Mouse (Mus musculus) liver, embryonic 15.5 days (tissue): ENCODE results near the gene Syngr2. TPM values are rescaled to one million over a fixed set of nuclear protein-coding genes. Genes with fewer than 3 reads are reported as not detected.

ENCODE experiments used
- polyA plus RNA-seq: library from polyadenylated mRNA; unstranded; fragments of >200 nt; fragmentation: Nextera tagmentation; extraction: Ambion mirVana; gene quantifications from 2 replicates; pipeline ENCODE4 v1.2.1, GENCODE M21; 2015

The Syngr2 gene
- polyA plus RNA-seq, 1 experiment from 2014 or later, result 49.2 TPM

Other genes starting within 250 kb of the Syngr2 start
- 2.4 and 3.0 TPM in 2 replicates for gene Tnrc6c, start 155.4 kb upstream of the Syngr2 start, polyA plus RNA-seq
- gene Tmc8, start 27.6 kb upstream of the Syngr2 start, polyA plus RNA-seq, result 15.0 and 20.4 TPM in 2 replicates
- 51.0 and 57.8 TPM in 2 replicates for gene Tmc6, start 27.5 kb upstream of the Syngr2 start, polyA plus RNA-seq
- 90.0 and 95.8 TPM in 2 replicates for gene 6030468B19Rik, start 12.0 kb upstream of the Syngr2 start, polyA plus RNA-seq
- gene Gm20708, start within 50 bp of the Syngr2 start, polyA plus RNA-seq, result 0.28 and 0.45 TPM in 2 replicates
- 11.8 and 12.0 TPM in 2 replicates for gene Afmid, start 16.3 kb downstream of the Syngr2 start, polyA plus RNA-seq
- 136 and 138 TPM in 2 replicates for gene Tk1, start 16.4 kb downstream of the Syngr2 start, polyA plus RNA-seq
- 306 and 347 TPM in 2 replicates for gene Birc5, start 39.6 kb downstream of the Syngr2 start, polyA plus RNA-seq
- gene Tmem235, start 51.1 kb downstream of the Syngr2 start, polyA plus RNA-seq, result not detected in 2 replicates
- 1.6 and 1.8 TPM in 2 replicates for gene Tha1, start 63.8 kb downstream of the Syngr2 start, polyA plus RNA-seq
- gene Socs3, start 160.4 kb downstream of the Syngr2 start, polyA plus RNA-seq, result 7.3 and 7.5 TPM in 2 replicates
- gene Pgs1, start 176.6 kb downstream of the Syngr2 start, polyA plus RNA-seq, result 14.6 and 17.6 TPM in 2 replicates